In the genomic region with DNA sequence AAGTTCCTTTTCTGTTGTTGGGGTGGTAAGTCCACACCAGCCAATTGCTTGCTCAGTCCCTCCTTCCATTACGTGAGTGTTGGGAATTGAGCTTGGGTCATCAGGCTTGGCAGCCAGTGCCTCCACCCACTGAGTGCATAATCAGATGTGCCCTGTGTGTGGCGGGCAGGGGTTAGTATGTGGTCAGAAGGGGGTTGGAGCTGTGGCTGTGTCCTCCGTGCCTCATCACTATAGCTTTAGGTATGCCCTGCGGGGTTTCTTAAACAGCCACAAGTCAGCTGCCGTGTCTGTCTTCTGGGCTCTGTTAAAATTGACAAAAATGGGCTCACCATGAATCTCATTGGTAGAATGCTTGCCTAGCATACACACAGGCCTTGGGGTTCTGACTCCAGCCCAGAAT, we compare ENCODE assay signal across 13 mouse cellular contexts. TPM values are rescaled to one million over a fixed set of nuclear protein-coding genes. Genes with fewer than 3 reads are reported as not detected.
"Had no signal": no experiment of that assay in that cellular context is flagged by ENCODE, and none has a peak within 500 bp of the region (broad histone marks: within the 10 kb centered on the region; RNA-seq: fewer than 3 reads in every experiment).

No protein-coding gene starts in this region.

- ATAC-seq: hindbrain, embryonic 16.5 days; inflammation-experienced regulatory T-cells, adult 6 months; intestine, embryonic 15.5 days; intestine, postnatal 0 days; liver, embryonic 12.5 days had no signal

- DNase-seq: gastrocnemius, postnatal 14 days; gastrocnemius, postnatal 36 days; heart, postnatal 10 days; heart, postnatal 4 days; kidney, adult 18-20 months; kidney, adult 8-10 months; kidney, postnatal 14 days; kidney, postnatal 36 days had no signal

RNA-seq across cellular contexts. Expression of gene Rassf10, which starts 46.9 kb away (rescaled TPM):
- polyA plus RNA-seq: inflammation-experienced regulatory T-cells, adult 6 months had no signal
